Mouse (Mus musculus) embryonic stem cell, embryonic (primary cell): ENCODE data around the gene Cd82.

ENCODE experiments used
- CTCF ChIA-PET, 4 experiments: fragments of 300-600 bp in 2 of 4; fragments of 350-600 bp in 2 of 4; sonication (Branson Sonifier 250); formaldehyde crosslinking; loops; one replicate each; lab custom pipeline; 2022; ENCODE audit warnings: inconsistent platforms in 2 of 4; lab: Charles Lee
- POLR2A ChIA-PET, 4 experiments: fragments of 300-600 bp in 2 of 4; fragments of 350-600 bp in 2 of 4; sonication (Branson Sonifier 250); formaldehyde crosslinking; loops; one replicate each; lab custom pipeline; 2022; ENCODE audit warnings: antibody characterized with exemption in 4 of 4, inconsistent platforms in 1 of 4; lab: Charles Lee

Gene Cd82

DNA sequence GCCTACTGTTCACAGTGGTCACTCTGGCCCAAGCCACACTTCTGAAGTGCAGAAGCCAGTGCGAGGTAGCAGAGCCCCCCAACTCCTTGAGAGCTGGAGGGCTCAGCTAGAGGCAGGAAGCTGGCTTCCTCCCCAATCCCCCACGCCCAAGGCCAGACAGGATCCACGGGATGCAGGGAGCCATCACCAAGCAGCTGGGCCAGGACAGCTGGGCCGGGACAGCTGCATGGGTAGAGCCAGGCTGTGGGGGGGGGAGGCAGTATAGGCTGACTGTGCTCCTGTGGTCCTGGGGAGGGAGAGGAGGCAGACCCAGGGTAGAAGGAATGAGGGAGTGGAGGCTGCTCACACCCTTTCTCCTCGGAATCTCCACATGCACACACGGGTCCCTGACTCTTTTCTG, 24.6 kb downstream of the Cd82 start:
- POLR2A ChIA-PET: interaction anchor here in 2 of 4 experiments (1.4 to 2.8 kb wide), 3 partner anchors 24 to 32 kb away, joined by 3 to 11 read pairs (median 6); partner anchors contain the start of gene Cd82 (in 1 of the 2)
- CTCF ChIA-PET: interaction anchor here in 3 of 4 experiments (0.6 to 2.0 kb wide), 6 partner anchors 13 to 841 kb away, joined by 3 to 5 read pairs (median 3); no protein-coding TSS in a partner anchor

DNA sequence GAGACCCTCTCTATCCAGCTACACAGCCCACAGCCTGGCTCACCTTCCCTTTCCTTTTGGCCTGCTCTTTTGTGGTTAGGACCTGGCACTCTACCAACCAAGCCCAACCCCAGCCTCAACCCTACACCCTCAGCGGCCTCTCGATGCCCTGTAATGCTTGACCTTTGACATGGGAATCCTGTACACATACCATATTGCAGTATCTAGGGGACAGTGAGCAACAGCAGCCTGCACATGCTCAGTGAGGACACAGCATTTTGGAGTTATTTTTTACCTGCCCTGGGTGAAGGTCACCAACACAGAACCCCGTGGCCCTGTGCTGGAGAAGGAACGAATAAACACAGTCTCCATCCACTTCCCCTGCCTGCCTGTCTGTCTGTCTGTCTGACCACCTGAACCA, 27.4 kb downstream of the Cd82 start:
- CTCF ChIA-PET: no interaction called here
- POLR2A ChIA-PET: interaction anchor here in 2 of 4 experiments (0.6 to 1.0 kb wide), 2 partner anchors 27 kb away, joined by 3 read pairs; partner anchors contain the start of gene Cd82 (in 1 of the 2)

DNA sequence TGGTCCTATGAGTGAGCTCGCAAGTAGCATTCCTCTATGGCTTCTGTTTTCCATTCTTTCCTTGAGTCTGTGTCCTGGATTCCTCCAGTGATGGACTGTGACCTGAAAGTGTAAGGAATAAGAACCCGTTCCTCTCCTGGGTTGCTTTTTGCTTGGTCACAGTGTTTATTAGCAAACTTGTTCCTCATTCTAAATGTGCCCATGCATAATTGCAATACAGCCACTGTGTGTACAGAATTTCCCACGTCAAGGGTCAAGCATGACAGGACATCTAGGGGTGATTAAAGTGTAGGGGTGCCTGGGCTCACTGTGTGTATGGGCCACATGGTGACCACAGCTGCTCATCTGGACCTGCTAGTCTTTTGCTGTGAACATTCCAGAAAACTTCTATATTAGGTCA, 28.0 kb downstream of the Cd82 start:
- CTCF ChIA-PET: interaction anchor here in 1 of 4 experiments (1.0 to 1.6 kb wide), 3 partner anchors 14 to 35 kb away, joined by 4 read pairs; no protein-coding TSS in a partner anchor
- POLR2A ChIA-PET: interaction anchor here in 2 of 4 experiments (1.0 to 4.0 kb wide), 4 partner anchors 27 to 221 kb away, joined by 4 to 26 read pairs (median 6); partner anchors contain the start of gene Cd82 (in 2 of the 2)

GRCm38 (mm10) chr2:93433543-93433942, 29.4 kb downstream of the Cd82 start:
- CTCF ChIA-PET: interaction anchor here in 1 of 4 experiments (1.2 to 4.1 kb wide), 4 partner anchors 12 to 38 kb away, joined by 3 to 24 read pairs (median 4); no protein-coding TSS in a partner anchor
- POLR2A ChIA-PET: interaction anchor here in 2 of 4 experiments (0.8 to 4.0 kb wide), 7 partner anchors 9 to 219 kb away, joined by 3 to 26 read pairs (median 4); partner anchors contain the start of gene Cd82 (in 2 of the 2)

DNA sequence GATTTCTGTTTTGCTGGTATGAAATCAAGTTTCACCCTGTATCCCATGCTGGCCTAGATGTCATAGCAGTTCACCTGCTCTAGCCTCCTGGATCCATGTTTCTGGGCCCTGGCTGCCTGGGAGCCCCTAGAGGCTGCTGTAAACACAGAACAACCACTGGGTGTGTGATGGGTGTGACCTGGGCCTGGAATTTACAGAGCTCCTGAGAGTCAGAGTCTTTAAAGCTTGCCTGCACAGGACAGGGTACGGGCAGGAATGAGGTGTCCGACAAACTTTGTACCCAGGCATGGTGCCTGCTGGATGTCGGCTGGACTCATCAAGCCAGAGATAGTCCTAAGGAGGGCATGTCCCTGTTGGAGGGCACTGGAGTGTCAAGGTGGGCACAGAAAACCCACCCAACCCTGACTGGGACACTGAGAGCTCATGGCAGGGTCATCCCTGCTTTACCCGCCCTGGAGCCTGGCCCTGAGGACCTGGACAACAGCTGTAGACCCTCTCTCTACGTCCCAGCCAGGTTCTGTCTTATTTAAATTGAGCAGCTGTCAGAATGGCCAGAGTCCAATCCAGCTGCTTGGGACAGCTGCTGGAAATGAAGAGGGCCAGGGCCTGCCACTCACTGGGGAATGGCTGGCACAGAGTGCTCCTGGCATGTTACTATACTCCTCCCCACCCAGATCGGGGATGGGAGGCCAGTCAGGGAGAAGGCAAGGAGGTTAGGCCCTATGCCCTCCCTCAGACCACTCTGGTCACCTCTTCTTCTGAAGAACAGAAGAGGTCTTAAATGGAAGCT, 30.1 kb downstream of the Cd82 start:
- POLR2A ChIA-PET: interaction anchor here in 2 of 4 experiments (1.1 to 4.0 kb wide), 7 partner anchors 9 to 29 kb away, joined by 3 to 26 read pairs (median 3); partner anchors contain the start of gene Cd82 (in 1 of the 2)
- CTCF ChIA-PET: interaction anchor here in 3 of 4 experiments (0.5 to 4.1 kb wide), 6 partner anchors 11 to 993 kb away, joined by 3 to 24 read pairs (median 3); no protein-coding TSS in a partner anchor

GRCm38 (mm10) chr2:93431575-93432325, 31.2 kb downstream of the Cd82 start:
- ChIA-PET CTCF (interaction anchor here (0.6 to 4.1 kb wide), 7 partner anchors 10 to 44 kb away, joined by 3 to 24 read pairs (median 4); no protein-coding TSS in a partner anchor), POLR2A (interaction anchor here in 2 of 4 experiments (0.6 to 4.0 kb wide), 6 partner anchors 11 to 38 kb away, joined by 3 to 26 read pairs (median 3); partner anchors contain the start of gene Cd82 (in 2 of the 2))

DNA sequence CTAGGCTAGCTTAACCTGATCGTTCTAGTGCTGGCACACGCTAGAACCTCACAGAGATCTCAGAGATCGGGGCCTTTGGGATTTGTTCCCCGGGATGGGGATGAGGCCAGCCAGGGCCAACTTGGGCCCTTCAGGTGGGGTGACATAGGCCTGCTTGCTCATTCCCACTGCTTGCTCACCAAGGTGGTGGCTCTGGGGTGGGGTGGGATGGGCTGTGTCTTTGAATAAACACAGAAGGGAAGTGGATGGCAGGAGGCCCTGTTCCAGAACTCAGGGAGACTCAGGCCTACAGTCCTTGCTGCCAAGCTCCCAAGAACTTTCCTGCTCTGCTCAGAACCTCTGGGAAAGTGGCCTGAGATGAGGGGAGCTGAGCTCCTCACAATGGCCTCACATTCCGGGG, 31.9 kb downstream of the Cd82 start:
- ChIA-PET POLR2A (interaction anchor here in 2 of 4 experiments (0.6 to 1.6 kb wide), 4 partner anchors 20 to 39 kb away, joined by 3 to 5 read pairs (median 4); partner anchors contain the start of gene Cd82 (in 1 of the 2)), CTCF (interaction anchor here in 3 of 4 experiments (1.0 to 4.1 kb wide), 6 partner anchors 9 to 45 kb away, joined by 3 to 24 read pairs (median 4); no protein-coding TSS in a partner anchor)

GRCm38 (mm10) chr2:93428004-93428531, 34.9 kb downstream of the Cd82 start:
- ChIA-PET CTCF (interaction anchor here in 2 of 4 experiments (0.6 to 2.2 kb wide), 5 partner anchors 10 to 83 kb away, joined by 3 to 11 read pairs (median 4); partner anchors contain the start of gene Cd82 (in 1 of the 2)), POLR2A (interaction anchor here in 2 of 4 experiments (1.1 to 2.4 kb wide), 8 partner anchors 11 to 43 kb away, joined by 3 to 8 read pairs (median 4); partner anchors contain the start of gene Cd82 (in 1 of the 2))

GRCm38 (mm10) chr2:93427000-93427715, 35.8 kb downstream of the Cd82 start:
- CTCF ChIA-PET: interaction anchor here in 3 of 4 experiments (0.7 to 16.7 kb wide), 5 partner anchors 9 to 45 kb away, joined by 3 to 519 read pairs (median 4); no protein-coding TSS in a partner anchor
- POLR2A ChIA-PET: interaction anchor here in 2 of 4 experiments (1.3 to 2.4 kb wide), 5 partner anchors 10 to 43 kb away, joined by 3 to 8 read pairs (median 4); partner anchors contain the start of gene Cd82 (in 1 of the 2)

DNA sequence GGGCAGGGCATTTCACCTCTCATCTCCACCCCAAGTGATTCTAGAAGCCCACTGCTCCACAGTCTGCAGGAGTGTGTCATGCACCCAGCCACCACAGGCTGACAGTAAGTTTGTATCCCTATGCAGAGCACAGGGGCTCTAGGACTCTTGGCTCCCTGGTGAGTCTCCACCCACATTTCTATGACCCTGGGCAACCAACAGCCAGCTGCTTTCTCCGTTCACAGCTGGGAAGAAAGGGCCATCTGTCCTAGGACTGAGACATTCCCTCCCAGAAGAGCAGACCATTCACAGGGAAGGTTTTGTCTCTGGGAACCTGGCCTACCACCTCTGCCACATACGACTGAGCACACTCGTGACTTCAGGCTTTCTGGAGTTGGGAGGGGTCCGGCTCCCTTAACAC, 37.1 kb downstream of the Cd82 start:
- CTCF ChIA-PET: interaction anchor here in 2 of 4 experiments (0.6 to 16.7 kb wide), 3 partner anchors 46 to 209 kb away, joined by 3 to 519 read pairs (median 4); no protein-coding TSS in a partner anchor
- POLR2A ChIA-PET: no interaction called here

DNA sequence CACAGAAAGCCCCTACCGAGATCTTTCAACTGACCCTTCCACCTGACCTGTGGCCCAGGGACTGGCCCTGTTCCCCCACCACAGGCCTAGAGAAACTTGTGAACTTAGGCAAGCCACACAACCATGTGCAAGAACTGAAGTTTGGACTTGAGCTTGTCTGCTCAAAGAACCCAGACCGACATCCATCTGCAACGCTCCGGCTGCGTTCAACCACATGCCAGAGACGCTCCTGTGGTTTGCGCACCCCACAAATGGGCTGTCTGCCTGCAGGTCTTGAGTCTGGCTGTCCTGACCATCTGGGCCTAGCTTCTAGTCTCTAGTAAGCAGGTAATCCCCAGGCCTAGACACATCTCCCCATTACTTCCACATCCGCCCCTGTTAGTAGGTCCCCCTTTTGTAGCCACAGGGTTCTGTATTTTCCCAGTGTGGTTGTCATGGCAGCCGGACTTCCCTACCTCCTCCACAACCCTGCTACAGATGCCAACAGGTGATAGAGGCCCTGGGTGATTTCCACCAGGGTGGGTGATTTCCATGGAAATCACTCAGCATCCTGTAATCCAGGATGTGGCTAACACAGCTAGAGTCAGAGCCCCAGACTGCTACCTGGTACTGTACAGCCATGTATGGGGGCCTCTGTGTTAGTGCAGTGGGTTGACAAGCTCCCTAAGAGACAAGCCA, 38.5 kb downstream of the Cd82 start:
- ChIA-PET CTCF (interaction anchor here in 3 of 4 experiments (0.8 to 16.7 kb wide), 7 partner anchors 47 to 226 kb away, joined by 3 to 519 read pairs (median 5); no protein-coding TSS in a partner anchor), POLR2A (interaction anchor here in 2 of 4 experiments (0.7 to 0.9 kb wide), 2 partner anchors 9 to 10 kb away, joined by 3 read pairs; no protein-coding TSS in a partner anchor)

GRCm38 (mm10) chr2:93421320-93421719, 41.6 kb downstream of the Cd82 start:
- CTCF ChIA-PET: interaction anchor here (0.5 to 16.7 kb wide), 75 partner anchors 8 to 552 kb away, joined by 3 to 519 read pairs (median 4); partner anchors contain the start of gene Cd82 (in 2 of the 4)
- POLR2A ChIA-PET: interaction anchor here in 3 of 4 experiments (0.6 to 2.9 kb wide), 13 partner anchors 8 to 401 kb away, joined by 3 to 21 read pairs (median 3); partner anchors contain the start of gene Ext2 (in 1 of the 3)

DNA sequence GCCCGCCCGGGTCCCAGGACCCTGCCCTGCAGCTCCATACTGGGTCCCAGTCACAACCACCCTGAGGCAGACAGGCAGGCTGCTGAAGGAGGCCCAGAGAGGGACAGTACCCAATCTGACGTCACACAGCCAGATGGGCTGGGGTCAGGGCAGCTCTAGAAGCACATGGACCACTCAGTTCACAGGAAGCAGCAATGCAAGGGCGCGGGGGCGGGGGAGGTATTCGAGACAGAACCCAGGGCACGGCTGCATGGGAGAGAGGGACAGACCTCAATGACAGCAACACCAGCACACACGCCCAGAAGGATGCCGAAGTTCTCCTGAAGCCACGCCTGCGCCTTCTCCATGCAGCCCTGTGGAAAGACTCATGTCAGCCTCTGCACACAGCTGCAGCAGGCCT, 43.0 kb downstream of the Cd82 start:
- POLR2A ChIA-PET: interaction anchor here in 3 of 4 experiments (0.6 to 5.8 kb wide), 5 partner anchors 10 to 221 kb away, joined by 3 to 34 read pairs (median 5); no protein-coding TSS in a partner anchor

DNA sequence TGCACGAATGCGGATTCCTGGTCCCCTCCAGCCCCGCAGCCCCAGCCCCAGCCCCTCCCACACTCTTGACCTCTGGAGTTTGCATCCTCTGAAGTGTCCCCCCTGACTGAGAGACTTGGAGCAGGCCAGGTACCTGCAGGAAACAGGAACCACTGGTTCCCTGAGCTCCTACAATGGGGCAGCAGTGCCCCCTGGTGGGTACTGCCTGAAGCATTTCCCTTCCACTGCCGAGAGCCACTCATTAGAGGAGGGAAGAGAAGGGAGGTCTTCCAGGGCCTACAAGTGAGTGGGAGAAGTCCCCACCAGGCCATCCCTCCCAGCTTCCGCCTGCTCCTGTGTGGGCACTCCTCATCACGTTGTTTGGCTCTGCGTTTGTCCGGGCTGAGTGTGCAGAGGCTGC, 44.5 kb downstream of the Cd82 start:
- POLR2A ChIA-PET: interaction anchor here in 3 of 4 experiments (0.7 to 5.8 kb wide), 7 partner anchors 44 to 514 kb away, joined by 3 to 34 read pairs (median 8); partner anchors contain the start of gene Cd82 (in 1 of the 3)
- CTCF ChIA-PET: interaction anchor here (0.5 to 16.7 kb wide), 70 partner anchors 9 to 535 kb away, joined by 3 to 519 read pairs (median 4); partner anchors contain the start of gene Tspan18 (in 1 of the 4)

More for the DNA sequence above, 43.0 kb downstream of the Cd82 start:
- CTCF ChIA-PET: interaction anchor here (0.6 to 16.7 kb wide), 23 partner anchors 9 to 366 kb away, joined by 3 to 519 read pairs (median 5); no protein-coding TSS in a partner anchor
